Mouse (Mus musculus) MEL (cell line): ENCODE data around the gene Trpd52l3. TPM values are rescaled to one million over a fixed set of nuclear protein-coding genes. Genes with fewer than 3 reads are reported as not detected.

Experiments used
- DNase-seq: peaks from one replicate; pipeline ENCODE4 v3.0.0; 2011; ENCODE audit warnings: low read depth, low spot score
- H3K27ac ChIP-seq: 2 replicates; pipeline ENCODE4 v1.5.1; 2012; ENCODE audit warnings: low read depth, mild to moderate bottlenecking, control low read depth, low read length, moderate library complexity; ENCODE audit not compliant: control insufficient read depth
- H3K27me3 ChIP-seq, 2 experiments: fragments of 150-350 bp in 1 of 2; sonication (generic) in 1 of 2; 2 replicates each; pipeline ENCODE4 v1.6.1; 2012; ENCODE audit warnings: low read length in 2 of 2, mild to moderate bottlenecking in 2 of 2, improper control_type of control experiment in 1 of 2, moderate library complexity in 1 of 2; ENCODE audit not compliant: insufficient read depth in 2 of 2, control insufficient read depth in 1 of 2
- H3K36me3 ChIP-seq, 2 experiments: 2 replicates each; pipeline ENCODE4 v1.6.1; 2012 to 2014; ENCODE audit warnings: low read length in 2 of 2, improper control_type of control experiment in 1 of 2, inconsistent platforms in 1 of 2, mild to moderate bottlenecking in 1 of 2; ENCODE audit not compliant: insufficient read depth in 2 of 2, control insufficient read depth in 1 of 2
- H3K4me1 ChIP-seq, 2 experiments: fragments of 150-350 bp in 1 of 2; sonication (generic) in 1 of 2; 2 replicates each; pipeline ENCODE4 v1.6.1; 2012; ENCODE audit warnings: low read length in 2 of 2, improper control_type of control experiment in 1 of 2, mild to moderate bottlenecking in 1 of 2; ENCODE audit not compliant: insufficient read depth in 2 of 2, control insufficient read depth in 1 of 2
- H3K4me3 ChIP-seq, 2 experiments: fragments of 150-350 bp in 1 of 2; sonication (generic) in 1 of 2; 2 replicates each; pipeline ENCODE4 v1.5.1; 2012; ENCODE audit warnings: low read depth in 2 of 2, low read length in 2 of 2, mild to moderate bottlenecking in 2 of 2, moderate library complexity in 2 of 2, control low read depth in 1 of 2, improper control_type of control experiment in 1 of 2; ENCODE audit not compliant: control insufficient read depth in 1 of 2, insufficient read depth in 1 of 2
- H3K79me2 ChIP-seq: 2 replicates; pipeline ENCODE4 v1.6.1; 2012; ENCODE audit warnings: mild to moderate bottlenecking, low read length, moderate library complexity; ENCODE audit not compliant: control insufficient read depth, poor library complexity, insufficient read depth
- H3K9ac ChIP-seq: 2 replicates; pipeline ENCODE4 v1.6.1; 2012; ENCODE audit warnings: low read depth, mild to moderate bottlenecking, control low read depth, low read length, moderate library complexity; ENCODE audit not compliant: control insufficient read depth, poor library complexity, severe bottlenecking
- H3K9me3 ChIP-seq: fragments of 150-350 bp; sonication (generic); replicated peaks from 2 replicates; pipeline ENCODE4 v1.6.1; 2012; ENCODE audit warnings: mild to moderate bottlenecking, low read length, improper control_type of control experiment, moderate library complexity; ENCODE audit not compliant: insufficient read depth
- BHLHE40 ChIP-seq: IDR thresholded peaks from 2 replicates; pipeline ENCODE4 v1.6.1; 2012; ENCODE audit warnings: low read depth, mild to moderate bottlenecking, inconsistent platforms, low read length, improper control_type of control experiment, borderline replicate concordance
- CHD1 ChIP-seq: IDR thresholded peaks from 2 replicates; pipeline ENCODE4 v1.6.1; 2012; ENCODE audit warnings: low read depth, mild to moderate bottlenecking, inconsistent platforms, low read length, improper control_type of control experiment
- CHD2 ChIP-seq: IDR thresholded peaks from 2 replicates; pipeline ENCODE4 v1.6.1; 2011; ENCODE audit warnings: low read length, improper control_type of control experiment
- E2F4 ChIP-seq: IDR thresholded peaks from 2 replicates; pipeline ENCODE4 v1.6.1; 2011; ENCODE audit warnings: low read depth, low read length, improper control_type of control experiment, borderline replicate concordance
- ELF1 ChIP-seq: IDR thresholded peaks from 2 replicates; pipeline ENCODE4 v1.6.1; 2014; ENCODE audit warnings: low read depth, mild to moderate bottlenecking, inconsistent platforms, low read length, improper control_type of control experiment, moderate library complexity
- ETS1 ChIP-seq: IDR thresholded peaks from 2 replicates; pipeline ENCODE4 v1.6.1; 2012; ENCODE audit warnings: low read depth, mild to moderate bottlenecking, inconsistent platforms, low read length, improper control_type of control experiment, moderate library complexity
- GABPA ChIP-seq: IDR thresholded peaks from 2 replicates; pipeline ENCODE4 v1.6.1; 2012; ENCODE audit warnings: low read depth, mild to moderate bottlenecking, inconsistent platforms, low read length, improper control_type of control experiment, moderate library complexity
- KAT2A ChIP-seq: conservative IDR thresholded peaks from 2 replicates; pipeline ENCODE4 v1.6.1; 2012; ENCODE audit warnings: low read depth, low read length, improper control_type of control experiment, inconsistent platforms
- MAFK ChIP-seq: IDR thresholded peaks from 2 replicates; pipeline ENCODE4 v1.6.1; 2011; ENCODE audit warnings: low read depth, mild to moderate bottlenecking, low read length, improper control_type of control experiment, borderline replicate concordance
- MAX ChIP-seq: IDR thresholded peaks from 2 replicates; pipeline ENCODE4 v1.6.1; 2011; ENCODE audit warnings: low read length, improper control_type of control experiment
- MAZ ChIP-seq: IDR thresholded peaks from 2 replicates; pipeline ENCODE4 v1.6.1; 2012; ENCODE audit warnings: low read depth, mild to moderate bottlenecking, inconsistent platforms, low read length, improper control_type of control experiment
- MEF2A ChIP-seq: IDR thresholded peaks from 2 replicates; pipeline ENCODE4 v1.6.1; 2014; ENCODE audit warnings: low read depth, mild to moderate bottlenecking, inconsistent platforms, low read length, improper control_type of control experiment; ENCODE audit not compliant: poor library complexity, insufficient replicate concordance, severe bottlenecking; ENCODE audit errors: extremely low read depth
- MXI1 ChIP-seq: IDR thresholded peaks from 2 replicates; pipeline ENCODE4 v1.6.1; 2011; ENCODE audit warnings: mild to moderate bottlenecking, low read depth, low read length, improper control_type of control experiment
- MYB ChIP-seq: IDR thresholded peaks from 2 replicates; pipeline ENCODE4 v1.6.1; 2011; ENCODE audit warnings: mild to moderate bottlenecking, low read depth, low read length, improper control_type of control experiment
- MYC ChIP-seq: IDR thresholded peaks from 2 replicates; pipeline ENCODE4 v1.6.1; 2011; ENCODE audit warnings: low read depth, mild to moderate bottlenecking, low read length, improper control_type of control experiment, moderate library complexity
- NRF1 ChIP-seq: IDR thresholded peaks from 2 replicates; pipeline ENCODE4 v1.6.1; 2014; ENCODE audit warnings: low read depth, mild to moderate bottlenecking, inconsistent platforms, low read length, improper control_type of control experiment, moderate library complexity; ENCODE audit not compliant: poor library complexity, insufficient read depth, severe bottlenecking
- POLR2A ChIP-seq, 2 experiments: IDR thresholded peaks; 2 replicates each; pipeline ENCODE4 v1.6.1; 2011 to 2012; ENCODE audit warnings: low read length in 2 of 2, mild to moderate bottlenecking in 2 of 2, control low read depth in 1 of 2, improper control_type of control experiment in 1 of 2, low read depth in 1 of 2, moderate library complexity in 1 of 2; ENCODE audit not compliant: control insufficient read depth in 1 of 2, insufficient read depth in 1 of 2, poor library complexity in 1 of 2
- RAD21 ChIP-seq: IDR thresholded peaks from 2 replicates; pipeline ENCODE4 v1.6.1; 2011; ENCODE audit warnings: mild to moderate bottlenecking, low read depth, low read length, improper control_type of control experiment
- RCOR1 ChIP-seq: IDR thresholded peaks from 2 replicates; pipeline ENCODE4 v1.6.1; 2012; ENCODE audit warnings: low read depth, mild to moderate bottlenecking, inconsistent platforms, low read length, improper control_type of control experiment
- SIN3A ChIP-seq: IDR thresholded peaks from 2 replicates; pipeline ENCODE4 v1.6.1; 2012; ENCODE audit warnings: low read length, improper control_type of control experiment, inconsistent platforms
- SMC3 ChIP-seq: IDR thresholded peaks from 2 replicates; pipeline ENCODE4 v1.6.1; 2011; ENCODE audit warnings: low read depth, low read length, improper control_type of control experiment
- TCF12 ChIP-seq: IDR thresholded peaks from 2 replicates; pipeline ENCODE4 v1.6.1; 2014; ENCODE audit warnings: low read depth, mild to moderate bottlenecking, inconsistent platforms, low read length, improper control_type of control experiment, moderate library complexity
- USF1 ChIP-seq: IDR thresholded peaks from 2 replicates; pipeline ENCODE4 v1.6.1; 2014; ENCODE audit warnings: low read depth, mild to moderate bottlenecking, inconsistent platforms, low read length, improper control_type of control experiment, moderate library complexity
- USF2 ChIP-seq, 2 experiments: IDR thresholded peaks; 2 replicates each; pipeline ENCODE4 v1.6.1; 2011 to 2012; ENCODE audit warnings: improper control_type of control experiment in 2 of 2, low read length in 2 of 2, borderline replicate concordance in 1 of 2, inconsistent platforms in 1 of 2, low read depth in 1 of 2, mild to moderate bottlenecking in 1 of 2; ENCODE audit not compliant: insufficient read depth in 1 of 2
- ZC3H11A ChIP-seq: IDR thresholded peaks from 2 replicates; pipeline ENCODE4 v1.6.1; 2012; ENCODE audit warnings: low read depth, mild to moderate bottlenecking, inconsistent platforms, low read length, improper control_type of control experiment
- ZKSCAN1 ChIP-seq: IDR thresholded peaks from 2 replicates; pipeline ENCODE4 v1.6.1; 2012; ENCODE audit warnings: low read depth, mild to moderate bottlenecking, inconsistent platforms, low read length, improper control_type of control experiment, moderate library complexity
- ZNF384 ChIP-seq: IDR thresholded peaks from 2 replicates; pipeline ENCODE4 v1.6.1; 2012; ENCODE audit warnings: low read depth, mild to moderate bottlenecking, inconsistent platforms, low read length, improper control_type of control experiment
- polyA plus RNA-seq, 2 experiments: library from polyadenylated mRNA; stranded (reverse) in 1 of 2; unstranded in 1 of 2; fragments of >175 nt in 1 of 2; fragments of >200 nt in 1 of 2; gene quantifications; 2 replicates each; pipeline versions ENCODE4 v1.2.1 to v1.2.4; 2012; ENCODE audit warnings: low replicate concordance in 2 of 2, low read depth in 1 of 2; ENCODE audit not compliant: insufficient read length in 2 of 2, insufficient read depth in 1 of 2, missing spikeins in 1 of 2
- total RNA-seq: library from RNA; depleted of rRNA; stranded (reverse); fragments of 300-350 nt; gene quantifications from 2 replicates; pipeline ENCODE4 v1.2.3, GENCODE M21; 2012

The Trpd52l3 gene
- total and polyA plus RNA-seq, 3 experiments: not detected

- no peak for TF ChIP-seq GABPA
- TF ChIP-seq MAZ: peak; percentile 85
- no peak for TF ChIP-seq E2F4
- no peak for TF ChIP-seq USF2 (IDR thresholded peaks at IDR 0.05; ENCODE audit: borderline replicate concordance in 1 of 2, insufficient read depth in 1 of 2, low read depth in 1 of 2, low read length in 2 of 2)
- TF ChIP-seq KAT2A: no peak
- TF ChIP-seq MXI1: 0 out of 2 replicates have a peak, but pooled peaks have one; percentile 42
- TF ChIP-seq TCF12: peak; percentile 45; the same call in 1 of the 2 replicates
- TF ChIP-seq RCOR1: peak; percentile 35; the same call in 1 of the 2 replicates
- no peak for TF ChIP-seq MYC
- no peak for TF ChIP-seq RAD21
- TF ChIP-seq MEF2A: no peak
- TF ChIP-seq NRF1: no peak
- no peak for TF ChIP-seq ETS1
- TF ChIP-seq SIN3A: peak; percentile 37; the same call in 1 of the 2 replicates
- peak in 1 of 2 experiments; percentile 6; a peak in 2 of 4 replicates for TF ChIP-seq POLR2A (IDR thresholded peaks at IDR 0.05; ENCODE audit: control insufficient read depth in 1 of 2, insufficient read depth in 1 of 2, low read depth in 1 of 2, low read length in 2 of 2, poor library complexity in 1 of 2)
- TF ChIP-seq ZKSCAN1: no peak
Observed at GRCm38 (mm10) chr19:30030636-30031467, 27.3 kb downstream of the Trpd52l3 start (continued).

GRCm38 (mm10) chr19:30031468-30031931 lies 27.9 kb downstream of the Trpd52l3 start:
- Histone ChIP-seq H3K9ac (peak overlapping the region; percentile 93), H3K27me3 (no peaks in the 10 kb centered on the region), H3K4me3 (peak overlapping the region; percentile 80 to 96), H3K36me3 (peaks cover 2 to 33% of the 10 kb centered on the region in 2 experiments; a peak in 2 of 4 replicates), H3K79me2 (peaks cover 49% of the 10 kb centered on the region), H3K4me1 (peaks cover 14 to 21% of the 10 kb centered on the region in 2 experiments), H3K9me3 (no peaks in the 10 kb centered on the region), H3K27ac (peak overlapping the region; percentile 48)
- peak; percentile 80 for DNase-seq
- TF ChIP-seq ETS1: 0 out of 2 replicates have a peak, but pooled peaks have one; percentile 31
- 0 out of 2 replicates have a peak, but pooled peaks have one; percentile 11 for TF ChIP-seq KAT2A
- no peak; the same call in 1 of the 2 replicates for TF ChIP-seq MAFK
- TF ChIP-seq ZNF384: 0 out of 2 replicates have a peak, but pooled peaks have one; percentile 19
- TF ChIP-seq CHD2: no peak
- TF ChIP-seq CHD1: peak; percentile 95; the same call in 1 of the 2 replicates
- peak; percentile 16; the same call in 1 of the 2 replicates for TF ChIP-seq USF1
- TF ChIP-seq ZKSCAN1: peak; percentile 68; the same call in 1 of the 2 replicates
- TF ChIP-seq NRF1: no peak
- no peak for TF ChIP-seq MEF2A
- TF ChIP-seq SMC3: 0 out of 2 replicates have a peak, but pooled peaks have one; percentile 2
- TF ChIP-seq TCF12: peak; percentile 3; the same call in 1 of the 2 replicates
- no peak for TF ChIP-seq GABPA
- 0 out of 2 replicates have a peak, but pooled peaks have one; percentile 36 for TF ChIP-seq BHLHE40
- TF ChIP-seq ZC3H11A: no peak
- TF ChIP-seq RAD21: no peak
- peak; percentile 58; the same call in 1 of the 2 replicates for TF ChIP-seq MAZ
- 0 out of 2 replicates have a peak, but pooled peaks have one; percentile 54 for TF ChIP-seq MAX
- no peak for TF ChIP-seq ELF1
- TF ChIP-seq RCOR1: peak; percentile 65; the same call in 1 of the 2 replicates
- TF ChIP-seq POLR2A (IDR thresholded peaks at IDR 0.05; ENCODE audit: control insufficient read depth in 1 of 2, insufficient read depth in 1 of 2, low read depth in 1 of 2, low read length in 2 of 2, poor library complexity in 1 of 2): no peak; a peak in 1 of 4 replicates
- TF ChIP-seq USF2 (IDR thresholded peaks at IDR 0.05; ENCODE audit: borderline replicate concordance in 1 of 2, insufficient read depth in 1 of 2, low read depth in 1 of 2, low read length in 2 of 2): 0 out of 4 replicates have a peak, but pooled peaks of 1 of the 2 experiments have one; percentile 6
- TF ChIP-seq MYB: no peak; the same call in 1 of the 2 replicates
